Mouse (Mus musculus) thymus, adult 2 months (tissue): ENCODE results near the gene Rpusd2.

Experiments
- CTCF ChIP-seq: fragments of 200-500 bp; IDR thresholded peaks from 2 replicates; pipeline ENCODE4 v1.5.1; 2012; ENCODE audit warnings: mild to moderate bottlenecking, control low read depth, low read length, moderate library complexity, borderline replicate concordance; ENCODE audit not compliant: control insufficient read depth, poor library complexity, insufficient read depth; ENCODE audit errors: extremely low read depth
- POLR2A ChIP-seq: fragments of 200-500 bp; IDR thresholded peaks from 2 replicates; pipeline ENCODE4 v1.6.1; 2012; ENCODE audit warnings: mild to moderate bottlenecking, low read length, control low read depth, moderate library complexity; ENCODE audit not compliant: control insufficient read depth, poor library complexity, insufficient read depth; ENCODE audit errors: extremely low read depth

DNA sequence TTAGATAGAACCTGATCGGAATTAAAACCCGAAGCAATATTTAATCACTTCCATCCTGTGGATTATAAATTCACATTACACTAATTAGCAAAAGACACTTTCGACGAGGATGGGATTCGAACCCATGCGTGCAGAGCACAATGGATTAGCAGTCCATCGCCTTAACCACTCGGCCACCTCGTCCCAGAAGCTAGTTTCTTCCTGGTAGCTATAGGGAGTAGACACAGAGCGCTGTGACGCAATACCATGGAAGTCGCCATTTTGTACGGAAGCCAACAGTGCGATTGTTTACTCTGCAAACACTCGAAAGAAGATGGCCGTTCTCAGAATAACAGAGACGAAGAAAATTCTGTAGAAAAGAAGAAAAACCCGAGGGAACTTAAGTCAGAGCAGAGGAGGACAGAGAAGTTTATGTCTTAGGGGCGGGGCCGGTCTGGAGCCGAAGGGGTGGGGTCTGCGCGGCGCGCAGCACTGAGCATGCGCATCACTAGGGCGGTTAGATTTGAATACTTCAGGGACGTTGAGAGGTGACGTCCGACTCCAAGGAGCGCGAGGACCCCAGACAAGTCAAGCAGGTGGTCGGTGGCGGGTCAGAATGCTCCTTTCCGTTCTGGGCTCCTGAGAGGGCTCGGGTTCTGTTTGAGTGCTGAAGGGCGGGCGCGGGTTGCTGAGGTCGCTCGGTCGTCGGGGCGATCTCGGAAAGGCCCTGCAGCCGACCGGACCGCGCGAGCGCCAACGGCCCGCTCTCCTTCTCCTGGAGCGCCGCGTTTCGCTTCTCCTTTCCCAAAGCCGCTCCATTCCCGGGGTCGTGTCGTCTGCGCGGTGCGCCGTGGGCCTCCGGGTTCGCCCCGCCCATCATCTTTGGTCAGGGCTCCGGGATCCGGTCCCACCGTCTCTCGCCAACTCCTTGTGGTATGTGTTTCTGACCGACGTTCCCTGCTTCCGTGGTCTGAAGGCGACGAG is 12.3 kb downstream of the Rpusd2 start, which contains the start of gene Knl1:
- TF ChIP-seq CTCF, result no peak
- 0 out of 2 replicates have a peak, but pooled peaks have one; percentile 38 for TF ChIP-seq POLR2A
